Mouse (Mus musculus) spleen, adult 2 months (tissue): Measurements from ENCODE around the gene Sos1. TPM values are rescaled to one million over a fixed set of nuclear protein-coding genes. Genes with fewer than 3 reads are reported as not detected.

Experiments used
- DNase-seq, 2 experiments: peaks; one replicate each; pipeline versions ENCODE4 v3.0.0 to v3.0.0-alpha.2; 2012 to 2021; ENCODE audit warnings: low spot score in 2 of 2, low read depth in 1 of 2
- H3K27ac ChIP-seq: fragments of 200-500 bp; 2 replicates; pipeline ENCODE4 v1.5.1; 2012; ENCODE audit warnings: low read length, inconsistent platforms; ENCODE audit not compliant: insufficient read depth
- H3K27me3 ChIP-seq: fragments of 200-500 bp; 2 replicates; pipeline ENCODE4 v1.6.1; 2012; ENCODE audit warnings: mild to moderate bottlenecking, moderate library complexity, low read length, inconsistent platforms; ENCODE audit not compliant: control insufficient read depth, insufficient read depth
- H3K36me3 ChIP-seq: fragments of 200-500 bp; 2 replicates; pipeline ENCODE4 v1.6.1; 2012; ENCODE audit warnings: mild to moderate bottlenecking, low read length, inconsistent platforms; ENCODE audit not compliant: control insufficient read depth, insufficient read depth
- H3K4me1 ChIP-seq: fragments of 200-500 bp; 2 replicates; pipeline ENCODE4 v1.6.1; 2011; ENCODE audit warnings: inconsistent platforms; ENCODE audit not compliant: control insufficient read depth, insufficient read depth, insufficient read length
- H3K4me3 ChIP-seq: fragments of 200-500 bp; 2 replicates; pipeline ENCODE4 v1.5.1; 2011; ENCODE audit warnings: mild to moderate bottlenecking, inconsistent platforms; ENCODE audit not compliant: insufficient read depth, insufficient read length; ENCODE audit errors: extremely low read depth
- CTCF ChIP-seq: fragments of 200-500 bp; IDR thresholded peaks from 2 replicates; pipeline ENCODE4 v1.5.1; 2011; ENCODE audit warnings: mild to moderate bottlenecking, inconsistent platforms; ENCODE audit not compliant: insufficient read depth, insufficient read length, insufficient replicate concordance; ENCODE audit errors: extremely low read depth
- POLR2A ChIP-seq: fragments of 200-500 bp; IDR thresholded peaks from 2 replicates; pipeline ENCODE4 v1.6.1; 2011; ENCODE audit warnings: low read depth, low read length, inconsistent platforms
- WGBS: fragments of 180-500 bp; shearing (Covaris S2); methylation state at CpG from one replicate; pipeline ENCODE4 v1.1.7; 2018; 5-methylcytosine and 5-hydroxymethylcytosine counted together
- polyA plus RNA-seq: library from polyadenylated mRNA; depleted of rRNA; stranded (reverse); fragments of >200 nt; gene quantifications from 2 replicates; pipeline ENCODE4 v1.2.3, GENCODE M21; 2012; rRNA removed

The Sos1 gene
- polyA plus RNA-seq: 2.5 and 2.7 TPM in 2 replicates

DNA sequence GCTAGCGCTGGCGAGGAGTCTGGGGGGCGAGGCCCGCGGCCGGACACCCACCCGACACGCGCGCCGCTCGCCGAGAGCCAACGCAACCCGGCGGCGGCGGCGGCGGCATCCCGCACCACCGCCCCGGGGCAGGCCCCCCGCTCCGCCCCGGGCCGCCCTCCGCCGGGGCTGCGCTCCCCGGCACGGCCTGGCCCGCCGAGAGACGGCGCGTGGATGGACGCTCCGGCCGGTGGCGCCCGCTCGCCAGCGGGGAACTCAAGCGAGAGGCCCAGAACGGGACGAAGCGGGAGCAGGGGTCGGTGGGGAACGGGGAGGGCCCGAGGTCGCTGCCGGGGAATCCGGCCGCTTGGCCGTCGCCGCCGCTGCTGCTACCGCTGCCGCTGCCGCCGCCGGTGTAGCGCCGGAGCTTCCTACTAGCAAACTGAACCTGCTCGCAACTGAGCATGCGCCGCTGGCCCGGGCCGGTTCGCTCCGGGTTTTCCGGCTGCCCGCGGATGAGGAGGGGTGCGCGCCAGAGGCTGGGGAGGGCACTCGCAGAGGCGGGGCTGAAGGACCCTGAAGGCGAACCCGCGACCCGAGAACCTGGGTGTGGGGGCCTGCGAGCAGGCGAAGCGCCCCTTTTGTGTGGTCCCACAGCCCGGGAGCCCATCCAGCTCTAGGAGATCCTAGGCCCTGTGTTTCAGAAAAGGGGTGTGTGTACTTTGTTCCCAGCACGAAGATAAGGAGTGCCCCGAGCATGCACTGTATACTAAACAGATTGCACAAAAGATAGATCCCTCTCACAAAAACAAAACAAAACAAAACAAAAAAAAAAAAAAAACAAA, at the start of gene Sos1:
Gene Sos1 (minus strand): TSS at position 423 of the 824 bp plus-strand sequence.
- Histone ChIP-seq H3K27me3 (no peaks in the 10 kb centered on the region), H3K4me3 (peak within 1 kb of the TSS; percentile 88), H3K27ac (peak within 1 kb of the TSS; percentile 87), H3K4me1 (peaks cover 7% of the 10 kb centered on the region), H3K36me3 (no peaks in the 10 kb centered on the region)
- peak; percentile 74 to 96 for DNase-seq
- peak; percentile 81 for TF ChIP-seq POLR2A
- TF ChIP-seq CTCF: no peak
- under 1% methylated on average over 77 of the region's 90 CpGs for WGBS

DNA sequence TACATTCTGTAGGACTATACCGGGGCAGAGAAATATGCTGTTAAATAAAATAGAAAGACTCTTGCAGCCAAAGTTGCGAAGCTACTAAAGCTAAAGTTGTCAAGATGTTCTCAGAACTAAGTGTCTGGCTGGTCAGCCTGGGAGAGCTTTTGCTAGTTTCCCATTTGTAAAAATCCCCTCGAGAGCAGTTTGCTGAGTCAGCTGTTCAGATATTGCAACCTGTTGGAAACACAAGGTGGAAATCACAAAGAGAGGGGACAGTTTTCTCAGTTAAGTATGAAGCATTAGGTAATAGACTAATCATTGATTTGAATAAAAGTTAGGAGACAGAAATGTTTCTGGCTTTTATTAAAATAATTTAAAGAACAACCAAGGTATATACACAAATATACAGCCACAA, 43.0 kb upstream of the Sos1 start:
- TF ChIP-seq CTCF (no peak), POLR2A (no peak)
- Histone ChIP-seq H3K36me3 (no peaks in the 10 kb centered on the region), H3K4me3 (no peak overlapping the region), H3K27me3 (no peaks in the 10 kb centered on the region), H3K4me1 (no peaks in the 10 kb centered on the region; the same call in 1 of the 2 replicates), H3K27ac (no peak overlapping the region)
- no peak for DNase-seq
- 78% methylated on average over 3 of the region's 3 CpGs for WGBS

GRCm38 (mm10) chr17:80522229-80522556, 41.9 kb upstream of the Sos1 start:
- no peak for TF ChIP-seq CTCF
- TF ChIP-seq POLR2A: no peak
- no peaks in the 10 kb centered on the region; the same call in 1 of the 2 replicates for H3K4me1 ChIP-seq
- no peaks in the 10 kb centered on the region for H3K36me3 ChIP-seq
- H3K27ac ChIP-seq: peak overlapping the region; percentile 52; the same call in 1 of the 2 replicates
- no peaks in the 10 kb centered on the region for H3K27me3 ChIP-seq
- WGBS: 82% methylated on average over 7 of the region's 7 CpGs
- DNase-seq: no peak
- no peak overlapping the region for H3K4me3 ChIP-seq

- Histone ChIP-seq H3K4me3 (no peak overlapping the region), H3K27ac (peak overlapping the region; percentile 52; the same call in 1 of the 2 replicates), H3K27me3 (no peaks in the 10 kb centered on the region), H3K36me3 (no peaks in the 10 kb centered on the region), H3K4me1 (no peaks in the 10 kb centered on the region; the same call in 1 of the 2 replicates)
- no peak for TF ChIP-seq CTCF
- no peak for TF ChIP-seq POLR2A
- DNase-seq: no peak
- 38% methylated on average over 4 of the region's 4 CpGs for WGBS
Measured at GRCm38 (mm10) chr17:80521521-80522228, 41.4 kb upstream of the Sos1 start.

- no peak for TF ChIP-seq POLR2A
- TF ChIP-seq CTCF: no peak
- 83% methylated on average over 8 of the region's 8 CpGs for WGBS
- H3K27ac ChIP-seq: no peak overlapping the region
Measured at GRCm38 (mm10) chr17:80520537-80520936, 40.3 kb upstream of the Sos1 start.

GRCm38 (mm10) chr17:80518811-80519210, 38.6 kb upstream of the Sos1 start:
- no peak for DNase-seq
- Histone ChIP-seq H3K4me1 (no peaks in the 10 kb centered on the region; the same call in 1 of the 2 replicates), H3K36me3 (no peaks in the 10 kb centered on the region), H3K4me3 (no peak overlapping the region), H3K27ac (no peak overlapping the region), H3K27me3 (no peaks in the 10 kb centered on the region)
- TF ChIP-seq CTCF (no peak), POLR2A (no peak)
- 94% methylated on average over 12 of the region's 12 CpGs for WGBS

More at GRCm38 (mm10) chr17:80520537-80520936, 40.3 kb upstream of the Sos1 start:
- no peak for DNase-seq
- H3K27me3 ChIP-seq: no peaks in the 10 kb centered on the region
- no peaks in the 10 kb centered on the region; the same call in 1 of the 2 replicates for H3K4me1 ChIP-seq
- no peak overlapping the region for H3K4me3 ChIP-seq
- H3K36me3 ChIP-seq: no peaks in the 10 kb centered on the region

DNA sequence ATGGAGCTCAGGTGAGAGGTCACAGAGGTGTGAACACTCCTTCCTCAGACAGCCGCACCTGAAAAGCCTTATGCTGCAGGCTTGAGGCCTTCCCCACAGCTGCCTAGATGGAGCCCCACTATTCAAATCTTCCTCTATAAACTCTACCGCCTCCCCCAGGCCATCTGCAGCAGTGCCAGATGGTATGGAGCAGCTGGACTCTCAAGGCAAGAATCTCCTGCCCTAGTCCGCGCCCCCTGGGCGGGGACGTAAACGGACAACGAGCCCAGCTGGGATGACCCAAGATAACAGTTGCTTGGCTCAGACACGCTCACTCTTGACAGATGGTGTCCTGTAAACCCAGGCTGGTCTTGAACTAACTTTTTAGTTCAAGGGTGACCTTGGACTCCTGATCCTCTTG, 37.0 kb upstream of the Sos1 start:
- TF ChIP-seq CTCF (no peak), POLR2A (no peak)
- no peak for DNase-seq
- no peaks in the 10 kb centered on the region for H3K27me3 ChIP-seq
- no peak overlapping the region for H3K4me3 ChIP-seq
- no peaks in the 10 kb centered on the region for H3K36me3 ChIP-seq
- H3K4me1 ChIP-seq: no peaks in the 10 kb centered on the region; the same call in 1 of the 2 replicates
- no peak overlapping the region for H3K27ac ChIP-seq
- 87% methylated on average over 9 of the region's 9 CpGs for WGBS
